Mouse (Mus musculus) midbrain, embryonic 16.5 days (tissue): ENCODE measurements around the gene Kars. TPM values are rescaled to one million over a fixed set of nuclear protein-coding genes. Genes with fewer than 3 reads are reported as not detected.

Experiments
- ATAC-seq: fragments of 200-750 bp; cut with Nextera tagmentation; 2 replicates; pipeline ENCODE4 v1.8.0; 2017; ENCODE audit warnings: moderate TSS enrichment
- H3K27ac ChIP-seq: fragments of 300-500 bp; sonication (generic); 2 replicates; pipeline ENCODE4 v1.5.1; 2014; ENCODE audit warnings: mild to moderate bottlenecking, low read length, mixed read lengths
- H3K27me3 ChIP-seq: fragments of 300-500 bp; sonication (generic); 2 replicates; pipeline ENCODE4 v1.6.1; 2014; ENCODE audit warnings: low read depth, low read length, mixed read lengths; ENCODE audit not compliant: control insufficient read depth, insufficient read depth
- H3K36me3 ChIP-seq: fragments of 300-500 bp; sonication (generic); 2 replicates; pipeline ENCODE4 v1.6.1; 2014; ENCODE audit warnings: mild to moderate bottlenecking, low read length, moderate library complexity, mixed read lengths; ENCODE audit not compliant: control insufficient read depth, insufficient read depth
- H3K4me1 ChIP-seq: fragments of 300-500 bp; sonication (generic); 2 replicates; pipeline ENCODE4 v1.6.1; 2014; ENCODE audit warnings: mild to moderate bottlenecking, low read length, mixed read lengths; ENCODE audit not compliant: control insufficient read depth, insufficient read depth
- H3K4me2 ChIP-seq: fragments of 300-500 bp; sonication (generic); 2 replicates; pipeline ENCODE4 v1.6.1; 2014; ENCODE audit warnings: mild to moderate bottlenecking, low read length, mixed read lengths
- H3K4me3 ChIP-seq: fragments of 300-500 bp; sonication (generic); 2 replicates; pipeline ENCODE4 v1.5.1; 2014; ENCODE audit warnings: low read depth, mild to moderate bottlenecking, low read length, moderate library complexity, mixed read lengths
- H3K9ac ChIP-seq: fragments of 300-500 bp; sonication (generic); 2 replicates; pipeline ENCODE4 v1.6.1; 2014; ENCODE audit warnings: low read depth, low read length, mixed read lengths
- H3K9me3 ChIP-seq: fragments of 300-500 bp; sonication (generic); replicated peaks from 2 replicates; pipeline ENCODE4 v1.6.1; 2014; ENCODE audit warnings: mild to moderate bottlenecking, low read length, mixed read lengths; ENCODE audit not compliant: control insufficient read depth, poor library complexity, severe bottlenecking
- WGBS: fragments of 180-500 bp; shearing (Covaris S2); extraction: QIAGEN DNeasy Blood & Tissue Kit; methylation state at CpG from one replicate; pipeline ENCODE4 v1.1.7; 2014; 5-methylcytosine and 5-hydroxymethylcytosine counted together
- polyA plus RNA-seq: library from polyadenylated mRNA; unstranded; fragments of >200 nt; fragmentation: Nextera tagmentation; extraction: Ambion mirVana; gene quantifications from 2 replicates; pipeline ENCODE4 v1.2.1, GENCODE M21; 2015

The Kars gene
- polyA plus RNA-seq, 1 experiment from 2014 or later, result 162 TPM

- ATAC-seq, result peak; percentile 33; the same call in 1 of the 2 replicates
These were observed 18.5 kb downstream of the Kars start for GRCm38 (mm10) chr8:111992703-111993039.

GRCm38 (mm10) chr8:111992013-111992702 is 19.0 kb downstream of the Kars start, which contains the start of gene Adat1:
Adat1 (minus strand) TSS chr8:111992302.
- Histone ChIP-seq H3K9me3 (no peaks in the 10 kb centered on the region), H3K27me3 (no peaks in the 10 kb centered on the region), H3K27ac (no peak within 1 kb of the TSS), H3K36me3 (peaks cover 22% of the 10 kb centered on the region; the same call in 1 of the 2 replicates), H3K4me2 (peak within 1 kb of the TSS; percentile 73), H3K9ac (peak within 1 kb of the TSS; percentile 80), H3K4me3 (peak within 1 kb of the TSS; percentile 68), H3K4me1 (peaks cover 6% of the 10 kb centered on the region)
- peak; percentile 97 for ATAC-seq
- whole genome bisulfite sequencing, result 5% methylated on average over 33 of the region's 33 CpGs

More at GRCm38 (mm10) chr8:111992703-111993039, 18.5 kb downstream of the Kars start:
- H3K4me2 ChIP-seq, result peak overlapping the region; percentile 73; the same call in 1 of the 2 replicates
- no peak overlapping the region for H3K9ac ChIP-seq
- H3K4me3 ChIP-seq, result peak overlapping the region; percentile 68; the same call in 1 of the 2 replicates
- H3K27me3 ChIP-seq, result no peaks in the 10 kb centered on the region
- H3K9me3 ChIP-seq, result no peaks in the 10 kb centered on the region
- peaks cover 25% of the 10 kb centered on the region; the same call in 1 of the 2 replicates for H3K36me3 ChIP-seq
- 79% methylated on average over 3 of the region's 3 CpGs for WGBS
- no peak overlapping the region for H3K27ac ChIP-seq
- H3K4me1 ChIP-seq, result peaks cover 6% of the 10 kb centered on the region

GRCm38 (mm10) chr8:111991278-111991677 is 19.8 kb downstream of the Kars start:
- H3K36me3 ChIP-seq, result peaks cover 19% of the 10 kb centered on the region; the same call in 1 of the 2 replicates

GRCm38 (mm10) chr8:111989911-111990310 is 21.2 kb downstream of the Kars start:
- peaks cover 6% of the 10 kb centered on the region for H3K4me1 ChIP-seq

More at GRCm38 (mm10) chr8:111991278-111991677, 19.8 kb downstream of the Kars start:
- H3K9ac ChIP-seq, result peak overlapping the region; percentile 80
- WGBS, result 63% methylated on average over 8 of the region's 8 CpGs
- peaks cover 6% of the 10 kb centered on the region for H3K4me1 ChIP-seq
- no peak for ATAC-seq
- H3K4me2 ChIP-seq, result peak overlapping the region; percentile 73
- H3K27ac ChIP-seq, result no peak overlapping the region
- no peaks in the 10 kb centered on the region for H3K27me3 ChIP-seq
- H3K4me3 ChIP-seq, result peak overlapping the region; percentile 68
- H3K9me3 ChIP-seq, result no peaks in the 10 kb centered on the region

DNA sequence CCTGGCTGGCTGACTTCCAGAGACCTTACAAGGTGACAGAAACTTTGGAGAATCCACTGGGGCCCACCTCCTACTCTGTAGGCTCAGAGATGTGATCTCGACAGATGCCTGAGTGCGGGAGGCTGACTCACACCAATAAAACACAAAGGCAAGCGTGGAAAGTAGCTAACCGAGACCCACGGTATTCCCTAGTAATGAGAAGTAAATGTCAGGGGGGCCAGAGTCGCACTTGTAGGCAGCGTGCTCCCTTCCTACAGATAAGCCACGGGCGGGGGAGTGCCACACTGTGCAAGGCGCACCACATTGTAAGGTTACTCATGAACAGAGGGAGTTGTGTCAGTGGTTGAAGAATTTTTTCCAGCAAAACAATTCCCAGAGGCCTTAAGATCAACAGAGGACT is 26.6 kb downstream of the Kars start:
- ATAC-seq, result no peak
- WGBS, result 84% methylated on average over 10 of the region's 10 CpGs
- Histone ChIP-seq H3K9me3 (no peaks in the 10 kb centered on the region), H3K36me3 (0 out of 2 replicates have a peak, but pooled peaks cover 2% of the 10 kb centered on the region), H3K4me1 (no peaks in the 10 kb centered on the region), H3K9ac (no peak overlapping the region), H3K4me3 (no peak overlapping the region), H3K27me3 (no peaks in the 10 kb centered on the region), H3K27ac (no peak overlapping the region), H3K4me2 (no peak overlapping the region)

More at GRCm38 (mm10) chr8:111989911-111990310, 21.2 kb downstream of the Kars start:
- Histone ChIP-seq H3K27me3 (no peaks in the 10 kb centered on the region), H3K27ac (no peak overlapping the region), H3K9me3 (no peaks in the 10 kb centered on the region), H3K9ac (no peak overlapping the region), H3K4me2 (no peak overlapping the region), H3K36me3 (peaks cover 12% of the 10 kb centered on the region; the same call in 1 of the 2 replicates), H3K4me3 (no peak overlapping the region)
- 16% methylated on average over 7 of the region's 7 CpGs for WGBS
- ATAC-seq, result no peak

DNA sequence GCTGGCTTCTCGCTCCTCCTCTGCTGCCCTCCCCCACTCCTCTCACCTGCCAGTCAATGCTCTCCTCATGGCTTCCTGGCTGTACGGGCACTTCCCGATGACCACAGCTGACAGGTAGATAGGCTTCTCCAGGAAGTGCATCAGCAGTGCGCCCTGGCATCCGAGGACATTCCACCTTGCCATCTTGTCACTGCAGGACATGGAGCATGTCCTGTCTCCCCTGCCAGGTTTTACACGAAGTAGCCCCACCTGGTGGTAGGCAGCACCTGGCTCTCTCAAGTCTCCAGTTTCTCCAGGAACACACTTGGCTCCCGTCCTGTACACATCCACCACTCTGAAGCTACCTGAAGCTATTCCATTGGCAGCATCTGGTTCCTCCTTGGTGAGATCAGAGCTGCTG is 29.0 kb downstream of the Kars start:
- no peak overlapping the region for H3K27ac ChIP-seq
- H3K4me3 ChIP-seq, result no peak overlapping the region
- H3K27me3 ChIP-seq, result no peaks in the 10 kb centered on the region
- ATAC-seq, result no peak
- no peaks in the 10 kb centered on the region for H3K4me1 ChIP-seq
- H3K9ac ChIP-seq, result no peak overlapping the region
- 75% methylated on average over 7 of the region's 7 CpGs for WGBS
- H3K4me2 ChIP-seq, result no peak overlapping the region
- H3K36me3 ChIP-seq, result 0 out of 2 replicates have a peak, but pooled peaks cover 6% of the 10 kb centered on the region
- no peaks in the 10 kb centered on the region for H3K9me3 ChIP-seq

- WGBS, result 84% methylated on average over 10 of the region's 10 CpGs
- H3K27ac ChIP-seq, result no peak overlapping the region
- no peaks in the 10 kb centered on the region for H3K9me3 ChIP-seq
- H3K4me1 ChIP-seq, result no peaks in the 10 kb centered on the region
- H3K36me3 ChIP-seq, result peaks cover 10% of the 10 kb centered on the region; the same call in 1 of the 2 replicates
- H3K4me3 ChIP-seq, result no peak overlapping the region
- no peaks in the 10 kb centered on the region for H3K27me3 ChIP-seq
- no peak for ATAC-seq
- no peak overlapping the region for H3K9ac ChIP-seq
- no peak overlapping the region for H3K4me2 ChIP-seq
These were observed 33.0 kb downstream of the Kars start for GRCm38 (mm10) chr8:111978147-111978546.

DNA sequence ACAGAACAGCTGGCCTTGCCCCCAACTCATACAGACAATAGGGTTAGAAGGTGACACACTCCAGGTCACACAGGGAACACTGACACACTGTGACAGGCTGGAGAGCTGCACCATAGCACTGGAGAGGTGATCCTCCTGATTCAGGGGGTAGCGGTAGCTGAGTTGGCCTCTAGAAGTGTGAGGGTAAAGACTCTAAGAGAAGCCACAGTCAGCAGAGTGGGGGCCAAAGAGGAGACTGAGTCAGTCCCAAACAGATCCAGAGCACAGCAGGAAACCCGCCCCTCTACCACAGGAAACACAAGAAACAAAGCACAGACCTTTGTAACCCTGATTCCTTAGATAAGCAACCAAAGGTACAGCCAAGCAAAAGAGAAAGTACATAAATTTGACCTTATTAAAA is 34.8 kb downstream of the Kars start:
- Histone ChIP-seq H3K9ac (no peak overlapping the region), H3K4me1 (no peaks in the 10 kb centered on the region), H3K4me3 (no peak overlapping the region), H3K36me3 (peaks cover 8% of the 10 kb centered on the region; the same call in 1 of the 2 replicates), H3K27ac (no peak overlapping the region), H3K4me2 (no peak overlapping the region), H3K27me3 (no peaks in the 10 kb centered on the region), H3K9me3 (no peaks in the 10 kb centered on the region)
- WGBS, result 88% methylated on average over 2 of the region's 2 CpGs
- ATAC-seq, result no peak

GRCm38 (mm10) chr8:111975706-111976105 is 35.4 kb downstream of the Kars start:
- no peak overlapping the region for H3K4me3 ChIP-seq
- no peak overlapping the region for H3K9ac ChIP-seq
- H3K27ac ChIP-seq, result no peak overlapping the region
- H3K4me1 ChIP-seq, result no peaks in the 10 kb centered on the region
- no peaks in the 10 kb centered on the region for H3K9me3 ChIP-seq
- WGBS, result 95% methylated on average over 2 of the region's 2 CpGs
- H3K27me3 ChIP-seq, result no peaks in the 10 kb centered on the region
- no peak overlapping the region for H3K4me2 ChIP-seq
- ATAC-seq, result no peak
- peaks cover 8% of the 10 kb centered on the region; the same call in 1 of the 2 replicates for H3K36me3 ChIP-seq
